Mouse (Mus musculus) forebrain, postnatal 0 days (tissue): Measurements from ENCODE around the gene Vmn2r90. TPM values are rescaled to one million over a fixed set of nuclear protein-coding genes. Genes with fewer than 3 reads are reported as not detected.
"Not testable (repeated sequence)": the region's sequence is repeated elsewhere in the genome, so short reads cannot be mapped to it uniquely, and the experiment has no call there.

Experiments
- ATAC-seq: fragments of 200-750 bp; cut with Nextera tagmentation; 2 replicates; pipeline ENCODE4 v1.8.0; 2017; ENCODE audit warnings: mild to moderate bottlenecking, moderate library complexity
- DNase-seq: peaks from one replicate; pipeline ENCODE4 v3.0.0-alpha.2; 2015
- H3K27ac ChIP-seq: fragments of 300-500 bp; sonication (generic); 2 replicates; pipeline ENCODE4 v1.5.1; 2014; ENCODE audit warnings: low read depth, mild to moderate bottlenecking, antibody characterized with exemption, low read length, moderate library complexity, mixed read lengths
- H3K27me3 ChIP-seq: fragments of 300-500 bp; sonication (generic); 2 replicates; pipeline ENCODE4 v1.6.1; 2014; ENCODE audit warnings: mild to moderate bottlenecking, low read length, mixed read lengths; ENCODE audit not compliant: insufficient read depth
- H3K36me3 ChIP-seq: fragments of 300-500 bp; sonication (generic); 2 replicates; pipeline ENCODE4 v1.6.1; 2014; ENCODE audit warnings: mild to moderate bottlenecking, moderate library complexity; ENCODE audit not compliant: insufficient read depth
- H3K4me1 ChIP-seq: fragments of 300-500 bp; sonication (generic); 2 replicates; pipeline ENCODE4 v1.6.1; 2014; ENCODE audit warnings: antibody characterized with exemption; ENCODE audit not compliant: insufficient read depth
- H3K4me2 ChIP-seq: fragments of 300-500 bp; sonication (generic); 2 replicates; pipeline ENCODE4 v1.6.1; 2014; ENCODE audit warnings: low read depth, mild to moderate bottlenecking, moderate library complexity
- H3K4me3 ChIP-seq: fragments of 300-500 bp; sonication (generic); 2 replicates; pipeline ENCODE4 v1.5.1; 2014; ENCODE audit warnings: low read depth, low read length, mixed read lengths
- H3K9ac ChIP-seq: fragments of 300-500 bp; sonication (generic); 2 replicates; pipeline ENCODE4 v1.6.1; 2014; ENCODE audit warnings: mild to moderate bottlenecking
- H3K9me3 ChIP-seq: fragments of 300-500 bp; sonication (generic); 2 replicates; pipeline ENCODE4 v1.6.1; 2016; ENCODE audit warnings: low read length
- CTCF ChIP-seq: sonication (generic); IDR thresholded peaks from 2 replicates; pipeline ENCODE4 v1.5.1; 2016; ENCODE audit warnings: antibody characterized with exemption, control low read depth, low read depth
- WGBS: fragments of 180-500 bp; shearing (Covaris S2); extraction: QIAGEN DNeasy Blood & Tissue Kit; methylation state at CpG from one replicate; pipeline ENCODE4 v1.1.7; 2014; 5-methylcytosine and 5-hydroxymethylcytosine counted together
- polyA plus RNA-seq: library from polyadenylated mRNA; unstranded; fragments of >200 nt; fragmentation: Nextera tagmentation; extraction: Ambion mirVana; gene quantifications from 2 replicates; pipeline ENCODE4 v1.2.1, GENCODE M21; 2015
- total RNA-seq: library from RNA; depleted of rRNA; stranded (reverse); fragments of >200 nt; gene quantifications from 2 replicates; pipeline ENCODE4 v1.2.3, GENCODE M21; 2014; rRNA removed

Vmn2r90 gene
- not detected in 2 replicates for total RNA-seq
- polyA plus RNA-seq: not detected in 2 replicates

GRCm38 (mm10) chr17:17703447-17703846, at the start of gene Vmn2r90:
Gene Vmn2r90 (plus strand): TSS chr17:17703747.
- no peak for ATAC-seq

GRCm38 (mm10) chr17:17654997-17655828, 48.3 kb upstream of the Vmn2r90 start:
- H3K4me2 ChIP-seq: no peak overlapping the region
- H3K27ac ChIP-seq: no peak overlapping the region
- no peak for TF ChIP-seq CTCF
- no peak overlapping the region for H3K9ac ChIP-seq
- 11% methylated on average over 10 of the region's 10 CpGs for WGBS
- H3K27me3 ChIP-seq: no peaks in the 10 kb centered on the region
- ATAC-seq (no peak), DNase-seq (no peak)
- no peaks in the 10 kb centered on the region for H3K4me1 ChIP-seq
- no peak overlapping the region for H3K4me3 ChIP-seq
- no peaks in the 10 kb centered on the region for H3K36me3 ChIP-seq
- no peaks in the 10 kb centered on the region for H3K9me3 ChIP-seq

More at GRCm38 (mm10) chr17:17703447-17703846, at the start of gene Vmn2r90:
- no peak within 1 kb of the TSS for H3K27ac ChIP-seq
- no peaks in the 10 kb centered on the region for H3K27me3 ChIP-seq
- H3K9me3 ChIP-seq: no peaks in the 10 kb centered on the region
- no peak within 1 kb of the TSS for H3K9ac ChIP-seq
- no peak for DNase-seq
- H3K4me2 ChIP-seq: no peak within 1 kb of the TSS
- WGBS: 72% methylated on average over 1 of the region's 1 CpGs
- H3K4me1 ChIP-seq: no peaks in the 10 kb centered on the region
- no peak for TF ChIP-seq CTCF
- H3K36me3 ChIP-seq: no peaks in the 10 kb centered on the region
- no peak within 1 kb of the TSS for H3K4me3 ChIP-seq

GRCm38 (mm10) chr17:17655829-17656176, 47.7 kb upstream of the Vmn2r90 start:
- Histone ChIP-seq H3K36me3 (no peaks in the 10 kb centered on the region), H3K27me3 (no peaks in the 10 kb centered on the region), H3K27ac (no peak overlapping the region), H3K4me3 (no peak overlapping the region), H3K4me1 (no peaks in the 10 kb centered on the region), H3K4me2 (no peak overlapping the region), H3K9ac (no peak overlapping the region), H3K9me3 (no peaks in the 10 kb centered on the region)
- ATAC-seq: no peak
- WGBS: 21% methylated on average over 2 of the region's 2 CpGs
- no peak for DNase-seq
- TF ChIP-seq CTCF: no peak

GRCm38 (mm10) chr17:17678781-17679180, 24.8 kb upstream of the Vmn2r90 start:
- DNase-seq (no peak), ATAC-seq (no peak)
- WGBS: 49% methylated on average over 1 of the region's 1 CpGs
- H3K9me3 ChIP-seq: no peaks in the 10 kb centered on the region
- no peaks in the 10 kb centered on the region for H3K4me1 ChIP-seq
- H3K4me3 ChIP-seq: no peak overlapping the region
- H3K4me2 ChIP-seq: no peak overlapping the region
- H3K27ac ChIP-seq: no peak overlapping the region
- no peaks in the 10 kb centered on the region for H3K36me3 ChIP-seq
- H3K9ac ChIP-seq: no peak overlapping the region
- no peak for TF ChIP-seq CTCF
- H3K27me3 ChIP-seq: no peaks in the 10 kb centered on the region

- ATAC-seq: no peak
- no peak for DNase-seq
Observed at GRCm38 (mm10) chr17:17690659-17691058, 12.9 kb upstream of the Vmn2r90 start.

GRCm38 (mm10) chr17:17732396-17732795, 28.8 kb downstream of the Vmn2r90 start:
- whole genome bisulfite sequencing: 87% methylated on average over 4 of the region's 4 CpGs
- H3K4me3 ChIP-seq, H3K4me2 ChIP-seq, H3K9me3 ChIP-seq, H3K27ac ChIP-seq, H3K4me1 ChIP-seq, ATAC-seq, H3K9ac ChIP-seq, H3K27me3 ChIP-seq, DNase-seq, H3K36me3 ChIP-seq: not testable (repeated sequence)

More at GRCm38 (mm10) chr17:17690659-17691058, 12.9 kb upstream of the Vmn2r90 start:
- WGBS: 74% methylated on average over 2 of the region's 2 CpGs
- no peak overlapping the region for H3K4me3 ChIP-seq
- H3K27me3 ChIP-seq: no peaks in the 10 kb centered on the region
- H3K9ac ChIP-seq: no peak overlapping the region
- no peaks in the 10 kb centered on the region for H3K9me3 ChIP-seq
- H3K27ac ChIP-seq: no peak overlapping the region
- H3K4me2 ChIP-seq: no peak overlapping the region
- TF ChIP-seq CTCF: no peak
- H3K36me3 ChIP-seq: no peaks in the 10 kb centered on the region
- H3K4me1 ChIP-seq: no peaks in the 10 kb centered on the region

- no peak for TF ChIP-seq CTCF
- Histone ChIP-seq H3K27ac (no peak overlapping the region), H3K9ac (no peak overlapping the region), H3K4me1 (no peaks in the 10 kb centered on the region), H3K4me3 (no peak overlapping the region), H3K4me2 (no peak overlapping the region), H3K36me3 (no peaks in the 10 kb centered on the region), H3K9me3 (no peaks in the 10 kb centered on the region), H3K27me3 (no peaks in the 10 kb centered on the region)
- WGBS: 90% methylated on average over 1 of the region's 1 CpGs
- DNase-seq (no peak), ATAC-seq (no peak)
Observed at GRCm38 (mm10) chr17:17738635-17739034, 35.1 kb downstream of the Vmn2r90 start.

- not testable (repeated sequence) for H3K9ac ChIP-seq, DNase-seq, H3K27me3 ChIP-seq, H3K9me3 ChIP-seq, ATAC-seq, H3K27ac ChIP-seq, H3K4me3 ChIP-seq, H3K4me2 ChIP-seq, H3K4me1 ChIP-seq, H3K36me3 ChIP-seq
- 93% methylated on average over 7 of the region's 7 CpGs for WGBS
Observed at GRCm38 (mm10) chr17:17739300-17739699, 35.8 kb downstream of the Vmn2r90 start.

GRCm38 (mm10) chr17:17739936-17740335, 36.4 kb downstream of the Vmn2r90 start:
- H3K27me3 ChIP-seq, H3K4me1 ChIP-seq: not testable (repeated sequence)

GRCm38 (mm10) chr17:17741516-17741915, 38.0 kb downstream of the Vmn2r90 start:
- H3K9ac ChIP-seq, H3K4me1 ChIP-seq, H3K27me3 ChIP-seq, ATAC-seq, H3K36me3 ChIP-seq, DNase-seq, H3K4me2 ChIP-seq, H3K9me3 ChIP-seq, H3K4me3 ChIP-seq, H3K27ac ChIP-seq: not testable (repeated sequence)

More at GRCm38 (mm10) chr17:17739936-17740335, 36.4 kb downstream of the Vmn2r90 start:
- not testable (repeated sequence) for H3K4me3 ChIP-seq, H3K9ac ChIP-seq, DNase-seq, ATAC-seq, H3K27ac ChIP-seq, H3K4me2 ChIP-seq, H3K9me3 ChIP-seq, H3K36me3 ChIP-seq
- 81% methylated on average over 5 of the region's 5 CpGs for WGBS
